8 mouse cellular contexts compared by ENCODE assay signal in genomic region chr6:113307481-113308121, GRCm38 (mm10). TPM values are rescaled to one million over a fixed set of nuclear protein-coding genes. Genes with fewer than 3 reads are reported as not detected.
DNase-seq lines count a peak whose midpoint lies in the region; ATAC-seq lines count a peak whose summit lies in the region.

No protein-coding gene starts in this region.

- H3K4me3 ChIP-seq in liver, embryonic 16.5 days (ENCODE audit: low read depth, low read length) = peak overlapping the region; percentile 92

- under 1% methylated on average over 24 of the region's 34 CpGs for WGBS in liver, embryonic 16.5 days (ENCODE audit: insufficient replicate concordance)

- peak overlapping the region; percentile 97 for H3K9ac ChIP-seq in liver, embryonic 16.5 days (ENCODE audit: low read depth, low read length)

- peak overlapping the region; percentile 97 for H3K27ac ChIP-seq in liver, embryonic 16.5 days (ENCODE audit: low read length)

- DNase-seq in 416B (ENCODE audit: low read depth) = peak; percentile 56
- peak; percentile 63 for DNase-seq in Muller cell, postnatal 12 days (ENCODE audit: inconsistent ontology term)
- peak; percentile 37 for DNase-seq in embryo, embryonic 11 days
- DNase-seq in heart, adult 8-10 months (ENCODE audit: low spot score) = peak; percentile 40
- DNase-seq in kidney, adult 8-10 months = peak; percentile 41 to 60
- DNase-seq in natural killer cell, adult 2 months (ENCODE audit: low spot score in 2 of 2) = peak; percentile 35 to 38
- peak; percentile 58 for DNase-seq in thymus, postnatal 0 days (ENCODE audit: low spot score)

- peak overlapping the region; percentile 97 for H3K4me2 ChIP-seq in liver, embryonic 16.5 days (ENCODE audit: low read depth, low read length)

- H3K27me3 ChIP-seq in liver, embryonic 16.5 days (ENCODE audit: control insufficient read depth, insufficient read depth, low read depth, low read length) = no peaks in the 10 kb centered on the region

- H3K4me1 ChIP-seq in liver, embryonic 16.5 days (ENCODE audit: control insufficient read depth, low read depth, low read length) = peaks cover 19% of the 10 kb centered on the region

- ATAC-seq in liver, embryonic 16.5 days (ENCODE audit: low read depth) = no peak

- no peaks in the 10 kb centered on the region for H3K9me3 ChIP-seq in liver, embryonic 16.5 days (replicated peaks; ENCODE audit: control insufficient read depth, low read length)

- H3K36me3 ChIP-seq in liver, embryonic 16.5 days (ENCODE audit: control insufficient read depth, insufficient read depth) = peaks cover 19% of the 10 kb centered on the region

RNA-seq across cellular contexts. Expression of gene Brpf1, which starts 0.7 kb away (rescaled TPM):
- total RNA-seq in heart, adult 8-10 months (2022) = 10 to 100 TPM; 13.2 to 16.0 (median 14.7) TPM
- polyA plus RNA-seq in liver, embryonic 16.5 days (2015; fragmentation: Nextera tagmentation; extraction: Ambion mirVana) = 7.5 and 7.7 TPM in 2 replicates
- polyA plus RNA-seq in thymus, postnatal 0 days (2015; fragmentation: Nextera tagmentation; extraction: Ambion mirVana) = 19.8 and 20.5 TPM in 2 replicates

RNA-seq across cellular contexts. Expression of gene Ogg1, which starts 19.2 kb away (rescaled TPM):
- total RNA-seq in heart, adult 8-10 months (2022) = 1 to 10 TPM; 4.8 to 6.6 (median 5.0) TPM
- 4.4 and 5.0 TPM in 2 replicates for polyA plus RNA-seq in liver, embryonic 16.5 days (2015; fragmentation: Nextera tagmentation; extraction: Ambion mirVana)
- 14.1 and 14.3 TPM in 2 replicates for polyA plus RNA-seq in thymus, postnatal 0 days (2015; fragmentation: Nextera tagmentation; extraction: Ambion mirVana)

RNA-seq across cellular contexts. Expression of gene Cpne9, which starts 25.5 kb away (rescaled TPM):
- under 1 TPM in 1 of 4 experiments, not detected in 3; 0.25 TPM for total RNA-seq in heart, adult 8-10 months (2022)
- polyA plus RNA-seq in liver, embryonic 16.5 days (2015; fragmentation: Nextera tagmentation; extraction: Ambion mirVana) = 0.02 TPM in 1 of 2 replicates, not detected in the other
- 0.14 and 0.48 TPM in 2 replicates for polyA plus RNA-seq in thymus, postnatal 0 days (2015; fragmentation: Nextera tagmentation; extraction: Ambion mirVana)

RNA-seq across cellular contexts. Expression of gene Camk1, which starts 36.2 kb away (rescaled TPM):
- total RNA-seq in heart, adult 8-10 months (2022) = 10 to 100 TPM; 60.0 to 79.3 (median 71.7) TPM
- polyA plus RNA-seq in liver, embryonic 16.5 days (2015; fragmentation: Nextera tagmentation; extraction: Ambion mirVana) = 17.0 and 19.7 TPM in 2 replicates
- polyA plus RNA-seq in thymus, postnatal 0 days (2015; fragmentation: Nextera tagmentation; extraction: Ambion mirVana) = 10.9 and 12.7 TPM in 2 replicates
